Mouse (Mus musculus): ENCODE data around the gene Cfap99. TPM values are rescaled to one million over a fixed set of nuclear protein-coding genes. Genes with fewer than 3 reads are reported as not detected.

The Cfap99 gene
- polyA plus RNA-seq, 1 experiment from 2014 or later, result not detected

DNA sequence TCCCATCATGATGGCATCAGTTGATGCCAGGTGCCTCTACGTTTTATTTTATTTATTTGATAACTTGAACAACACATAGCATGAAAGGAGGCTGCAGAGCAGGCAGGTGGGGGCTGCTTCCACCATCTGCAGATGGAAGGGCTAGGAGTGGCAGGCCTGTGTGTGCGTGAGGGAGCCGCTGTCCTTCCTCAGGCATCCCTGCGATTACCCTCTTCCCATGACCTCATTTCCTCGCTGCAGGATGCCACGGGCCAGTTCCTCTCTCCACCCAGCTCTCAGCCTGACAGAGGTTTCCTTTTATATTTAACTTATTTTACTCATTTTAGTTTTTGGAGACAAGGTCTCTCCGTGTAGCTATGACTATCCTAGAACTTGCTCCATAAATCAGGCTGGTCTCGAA, 34.1 kb upstream of the Cfap99 start:
- 60% methylated on average over 8 of the region's 8 CpGs for WGBS
- Histone ChIP-seq H3K4me2 (ENCODE audit: low read depth, low read length) (no peak overlapping the region), H3K9me3 (ENCODE audit: control insufficient read depth, low read length) (no peaks in the 10 kb centered on the region), H3K27ac (ENCODE audit: low read length) (no peak overlapping the region), H3K27me3 (replicated peaks; ENCODE audit: control insufficient read depth, insufficient read depth, low read length) (no peaks in the 10 kb centered on the region), H3K36me3 (ENCODE audit: control insufficient read depth, insufficient read depth, low read length) (no peaks in the 10 kb centered on the region), H3K9ac (ENCODE audit: low read depth, low read length) (no peak overlapping the region), H3K4me3 (ENCODE audit: low read length) (no peak overlapping the region), H3K4me1 (ENCODE audit: control insufficient read depth, insufficient read depth, low read length) (peaks cover 11% of the 10 kb centered on the region)
- no peak for ATAC-seq

GRCm38 (mm10) chr5:34255189-34255588, 33.2 kb upstream of the Cfap99 start:
- Histone ChIP-seq H3K9me3 (ENCODE audit: control insufficient read depth, low read length) (no peaks in the 10 kb centered on the region), H3K36me3 (ENCODE audit: control insufficient read depth, insufficient read depth, low read length) (no peaks in the 10 kb centered on the region), H3K4me2 (ENCODE audit: low read depth, low read length) (no peak overlapping the region), H3K9ac (ENCODE audit: low read depth, low read length) (no peak overlapping the region), H3K4me1 (ENCODE audit: control insufficient read depth, insufficient read depth, low read length) (peaks cover 11% of the 10 kb centered on the region), H3K27ac (ENCODE audit: low read length) (no peak overlapping the region), H3K4me3 (ENCODE audit: low read length) (no peak overlapping the region), H3K27me3 (replicated peaks; ENCODE audit: control insufficient read depth, insufficient read depth, low read length) (no peaks in the 10 kb centered on the region)
- ATAC-seq, result no peak
- 87% methylated on average over 3 of the region's 3 CpGs for WGBS

- Histone ChIP-seq H3K4me1 (ENCODE audit: control insufficient read depth, insufficient read depth, low read length) (no peaks in the 10 kb centered on the region), H3K4me3 (ENCODE audit: low read length) (no peak overlapping the region), H3K27ac (ENCODE audit: low read length) (no peak overlapping the region), H3K4me2 (ENCODE audit: low read depth, low read length) (no peak overlapping the region), H3K27me3 (replicated peaks; ENCODE audit: control insufficient read depth, insufficient read depth, low read length) (no peaks in the 10 kb centered on the region), H3K9me3 (ENCODE audit: control insufficient read depth, low read length) (no peaks in the 10 kb centered on the region), H3K9ac (ENCODE audit: low read depth, low read length) (no peak overlapping the region), H3K36me3 (ENCODE audit: control insufficient read depth, insufficient read depth, low read length) (no peaks in the 10 kb centered on the region)
- ATAC-seq, result no peak
- 74% methylated on average over 3 of the region's 3 CpGs for WGBS
Observed at GRCm38 (mm10) chr5:34259172-34259816, 29.1 kb upstream of the Cfap99 start.

DNA sequence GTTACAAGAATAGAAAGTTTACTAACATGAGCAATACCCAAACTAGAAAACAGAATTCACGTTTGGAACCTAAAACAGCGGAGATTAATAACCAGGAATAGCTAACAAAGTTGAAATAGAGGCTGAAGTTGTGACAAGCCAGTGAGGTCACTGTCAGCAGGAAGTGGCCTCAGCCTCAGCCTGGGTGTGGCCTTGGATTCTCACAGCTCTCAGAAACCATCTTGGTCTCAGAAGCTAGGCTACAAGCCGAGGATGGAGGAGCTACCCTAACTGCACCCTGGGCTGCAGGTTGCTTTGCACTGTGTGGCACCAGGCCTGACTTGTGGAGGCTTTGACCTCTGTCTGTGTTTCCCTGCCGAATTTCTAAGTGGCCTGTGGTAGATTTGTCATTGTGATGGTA, 22.3 kb upstream of the Cfap99 start:
- no peak overlapping the region for H3K4me2 ChIP-seq (ENCODE audit: low read depth, low read length)
- 66% methylated on average over 4 of the region's 4 CpGs for WGBS
- no peak overlapping the region for H3K27ac ChIP-seq (ENCODE audit: low read length)
- no peaks in the 10 kb centered on the region for H3K27me3 ChIP-seq (replicated peaks; ENCODE audit: control insufficient read depth, insufficient read depth, low read length)
- H3K9ac ChIP-seq (ENCODE audit: low read depth, low read length), result no peak overlapping the region
- ATAC-seq, result no peak
- H3K9me3 ChIP-seq (ENCODE audit: control insufficient read depth, low read length), result no peaks in the 10 kb centered on the region
- H3K36me3 ChIP-seq (ENCODE audit: control insufficient read depth, insufficient read depth, low read length), result no peaks in the 10 kb centered on the region
- no peaks in the 10 kb centered on the region for H3K4me1 ChIP-seq (ENCODE audit: control insufficient read depth, insufficient read depth, low read length)
- no peak overlapping the region for H3K4me3 ChIP-seq (ENCODE audit: low read length)

GRCm38 (mm10) chr5:34269197-34269920, 19.0 kb upstream of the Cfap99 start:
- Histone ChIP-seq H3K9me3 (ENCODE audit: control insufficient read depth, low read length) (no peaks in the 10 kb centered on the region), H3K9ac (ENCODE audit: low read depth, low read length) (no peak overlapping the region), H3K27me3 (replicated peaks; ENCODE audit: control insufficient read depth, insufficient read depth, low read length) (no peaks in the 10 kb centered on the region), H3K4me2 (ENCODE audit: low read depth, low read length) (no peak overlapping the region), H3K27ac (ENCODE audit: low read length) (no peak overlapping the region), H3K4me3 (ENCODE audit: low read length) (no peak overlapping the region), H3K4me1 (ENCODE audit: control insufficient read depth, insufficient read depth, low read length) (no peaks in the 10 kb centered on the region), H3K36me3 (ENCODE audit: control insufficient read depth, insufficient read depth, low read length) (no peaks in the 10 kb centered on the region)
- WGBS, result 83% methylated on average over 16 of the region's 16 CpGs
- no peak for ATAC-seq

DNA sequence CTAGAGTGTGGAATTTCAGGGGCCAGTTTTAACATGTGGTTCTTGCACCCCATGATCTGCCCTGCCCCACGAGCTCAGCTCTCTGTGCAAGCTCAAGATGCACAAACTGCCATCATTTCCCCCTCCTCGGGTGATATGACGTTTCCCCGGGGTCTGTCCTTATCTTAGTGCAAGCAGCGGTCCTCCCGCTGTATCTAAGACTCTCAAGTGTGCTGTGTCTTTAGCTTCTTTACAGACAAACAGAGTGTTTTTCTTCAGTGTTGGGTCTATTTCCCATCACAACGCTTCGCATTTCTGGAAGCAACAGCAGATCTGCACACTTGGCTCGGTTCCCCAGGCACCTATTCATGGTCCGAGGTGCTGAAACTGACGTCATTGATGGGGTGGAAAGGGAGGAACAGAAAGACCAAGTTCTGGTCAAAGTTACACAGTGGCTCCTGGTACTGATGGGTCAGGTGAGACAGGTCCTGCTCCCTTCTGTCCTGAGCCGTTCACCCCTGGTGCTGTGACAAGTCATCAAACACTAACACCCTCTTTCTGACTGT, 18.4 kb upstream of the Cfap99 start:
- ATAC-seq, result no peak
- Histone ChIP-seq H3K36me3 (ENCODE audit: control insufficient read depth, insufficient read depth, low read length) (no peaks in the 10 kb centered on the region), H3K4me1 (ENCODE audit: control insufficient read depth, insufficient read depth, low read length) (no peaks in the 10 kb centered on the region), H3K27ac (ENCODE audit: low read length) (no peak overlapping the region), H3K4me3 (ENCODE audit: low read length) (no peak overlapping the region), H3K27me3 (replicated peaks; ENCODE audit: control insufficient read depth, insufficient read depth, low read length) (no peaks in the 10 kb centered on the region), H3K9me3 (ENCODE audit: control insufficient read depth, low read length) (no peaks in the 10 kb centered on the region), H3K4me2 (ENCODE audit: low read depth, low read length) (no peak overlapping the region), H3K9ac (ENCODE audit: low read depth, low read length) (no peak overlapping the region)
- 60% methylated on average over 12 of the region's 12 CpGs for WGBS

- Histone ChIP-seq H3K4me3 (ENCODE audit: low read length) (no peak overlapping the region), H3K27ac (ENCODE audit: low read length) (no peak overlapping the region), H3K4me2 (ENCODE audit: low read depth, low read length) (no peak overlapping the region), H3K27me3 (replicated peaks; ENCODE audit: control insufficient read depth, insufficient read depth, low read length) (no peaks in the 10 kb centered on the region), H3K36me3 (ENCODE audit: control insufficient read depth, insufficient read depth, low read length) (no peaks in the 10 kb centered on the region), H3K4me1 (ENCODE audit: control insufficient read depth, insufficient read depth, low read length) (no peaks in the 10 kb centered on the region), H3K9ac (ENCODE audit: low read depth, low read length) (no peak overlapping the region), H3K9me3 (ENCODE audit: control insufficient read depth, low read length) (no peaks in the 10 kb centered on the region)
- 29% methylated on average over 4 of the region's 4 CpGs for WGBS
- no peak for ATAC-seq
Observed at GRCm38 (mm10) chr5:34271743-34272142, 16.7 kb upstream of the Cfap99 start.

DNA sequence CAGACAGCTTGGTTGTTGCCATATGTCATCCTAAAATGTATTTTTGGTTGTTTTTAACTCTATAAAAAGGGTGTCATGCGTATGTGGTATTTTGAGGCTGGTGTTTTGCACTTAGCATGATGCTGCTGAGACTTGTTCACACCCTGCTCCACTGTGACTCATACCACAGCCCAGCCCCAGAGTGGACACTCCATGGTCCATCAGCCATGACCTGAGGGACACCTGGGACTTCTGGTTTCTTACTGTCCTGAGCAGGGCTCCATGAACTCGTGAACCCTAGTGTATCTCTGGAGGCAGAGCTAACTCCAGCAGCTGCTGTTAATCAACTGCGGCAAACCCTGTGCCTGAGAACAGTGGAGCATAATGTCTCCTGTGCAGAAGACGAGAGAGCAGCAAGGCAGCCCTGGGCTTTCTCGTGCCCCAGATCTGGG, 15.1 kb upstream of the Cfap99 start:
- 70% methylated on average over 5 of the region's 5 CpGs for WGBS

GRCm38 (mm10) chr5:34274268-34274667, 14.1 kb upstream of the Cfap99 start:
- Histone ChIP-seq H3K9me3 (ENCODE audit: control insufficient read depth, low read length) (no peaks in the 10 kb centered on the region), H3K36me3 (ENCODE audit: control insufficient read depth, insufficient read depth, low read length) (no peaks in the 10 kb centered on the region), H3K9ac (ENCODE audit: low read depth, low read length) (no peak overlapping the region), H3K4me3 (ENCODE audit: low read length) (no peak overlapping the region), H3K4me2 (ENCODE audit: low read depth, low read length) (no peak overlapping the region), H3K27ac (ENCODE audit: low read length) (no peak overlapping the region), H3K4me1 (ENCODE audit: control insufficient read depth, insufficient read depth, low read length) (no peaks in the 10 kb centered on the region), H3K27me3 (replicated peaks; ENCODE audit: control insufficient read depth, insufficient read depth, low read length) (no peaks in the 10 kb centered on the region)
- ATAC-seq, result no peak
- 86% methylated on average over 3 of the region's 3 CpGs for WGBS

More for the DNA sequence above, 15.1 kb upstream of the Cfap99 start:
- no peak for ATAC-seq
- Histone ChIP-seq H3K36me3 (ENCODE audit: control insufficient read depth, insufficient read depth, low read length) (no peaks in the 10 kb centered on the region), H3K9ac (ENCODE audit: low read depth, low read length) (no peak overlapping the region), H3K4me1 (ENCODE audit: control insufficient read depth, insufficient read depth, low read length) (no peaks in the 10 kb centered on the region), H3K4me2 (ENCODE audit: low read depth, low read length) (no peak overlapping the region), H3K27ac (ENCODE audit: low read length) (no peak overlapping the region), H3K27me3 (replicated peaks; ENCODE audit: control insufficient read depth, insufficient read depth, low read length) (no peaks in the 10 kb centered on the region), H3K9me3 (ENCODE audit: control insufficient read depth, low read length) (no peaks in the 10 kb centered on the region), H3K4me3 (ENCODE audit: low read length) (no peak overlapping the region)
